Mouse (Mus musculus) intestine, postnatal 0 days (tissue): Measurements from ENCODE around the gene AU040320. TPM values are rescaled to one million over a fixed set of nuclear protein-coding genes. Genes with fewer than 3 reads are reported as not detected.

Experiments
- ATAC-seq: fragments of 200-750 bp; cut with Nextera tagmentation; 2 replicates; pipeline ENCODE4 v1.8.0; 2017; ENCODE audit warnings: mild to moderate bottlenecking, moderate TSS enrichment, moderate library complexity
- H3K27ac ChIP-seq: fragments of 300-500 bp; sonication (generic); 2 replicates; pipeline ENCODE4 v1.5.1; 2014; ENCODE audit warnings: mild to moderate bottlenecking, low read depth, low read length, moderate library complexity
- H3K27me3 ChIP-seq: fragments of 300-500 bp; sonication (generic); replicated peaks from 2 replicates; pipeline ENCODE4 v1.6.1; 2014; ENCODE audit warnings: low read length, mixed read lengths; ENCODE audit not compliant: control insufficient read depth, insufficient read depth
- H3K36me3 ChIP-seq: fragments of 300-500 bp; sonication (generic); 2 replicates; pipeline ENCODE4 v1.6.1; 2014; ENCODE audit warnings: mild to moderate bottlenecking, moderate library complexity; ENCODE audit not compliant: control insufficient read depth, insufficient read depth
- H3K4me1 ChIP-seq: fragments of 300-500 bp; sonication (generic); replicated peaks from 2 replicates; pipeline ENCODE4 v1.6.1; 2014; ENCODE audit warnings: antibody characterized with exemption, low read length, mixed read lengths; ENCODE audit not compliant: control insufficient read depth, insufficient read depth
- H3K4me2 ChIP-seq: fragments of 300-500 bp; sonication (generic); replicated peaks from 2 replicates; pipeline ENCODE4 v1.6.1; 2014; ENCODE audit warnings: low read depth, mild to moderate bottlenecking, moderate library complexity
- H3K4me3 ChIP-seq: fragments of 300-500 bp; sonication (generic); 2 replicates; pipeline ENCODE4 v1.5.1; 2014; ENCODE audit warnings: low read depth, low read length
- H3K9ac ChIP-seq: fragments of 300-500 bp; sonication (generic); 2 replicates; pipeline ENCODE4 v1.6.1; 2014; ENCODE audit warnings: mild to moderate bottlenecking, low read depth, low read length
- H3K9me3 ChIP-seq: fragments of 300-500 bp; sonication (generic); 2 replicates; pipeline ENCODE4 v1.6.1; 2016; ENCODE audit warnings: mixed run types; ENCODE audit not compliant: control insufficient read depth
- CTCF ChIP-seq: sonication (generic); IDR thresholded peaks from 2 replicates; pipeline ENCODE4 v1.5.1; 2016; ENCODE audit warnings: low read depth, mild to moderate bottlenecking, control low read depth, antibody characterized with exemption, moderate library complexity
- WGBS: fragments of 180-500 bp; shearing (Covaris S2); extraction: QIAGEN DNeasy Blood & Tissue Kit; methylation state at CpG from one replicate; pipeline ENCODE4 v1.1.7; 2014; 5-methylcytosine and 5-hydroxymethylcytosine counted together
- polyA plus RNA-seq: library from polyadenylated mRNA; unstranded; fragments of >200 nt; fragmentation: Nextera tagmentation; extraction: Ambion mirVana; gene quantifications from 2 replicates; pipeline ENCODE4 v1.2.1, GENCODE M21; 2015

AU040320 gene
- polyA plus RNA-seq, 1 experiment from 2014 or later: 68.7 TPM

DNA sequence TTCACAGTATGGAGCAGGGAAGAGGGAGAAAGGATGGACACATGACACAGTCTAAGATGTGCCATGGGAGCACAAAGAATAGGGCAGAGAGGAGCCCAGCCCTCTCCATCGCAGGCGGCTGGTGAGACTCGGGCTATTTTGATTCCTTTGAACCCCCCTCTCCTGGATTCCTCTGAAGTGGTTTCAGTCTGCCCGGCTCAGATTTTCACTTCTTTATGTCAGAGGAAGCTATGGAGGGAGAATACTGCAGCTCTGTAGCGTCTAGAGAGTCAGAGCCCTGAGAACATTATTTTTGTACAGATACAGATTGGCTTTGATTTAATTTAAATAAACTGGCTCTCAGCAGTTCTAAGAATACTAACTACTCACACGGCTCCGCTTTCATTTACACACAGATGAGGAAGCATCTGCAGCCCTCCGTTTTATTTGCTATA lies 25.8 kb downstream of the AU040320 start:
- 64% methylated on average over 8 of the region's 8 CpGs for WGBS
- H3K4me3 ChIP-seq: no peak overlapping the region

DNA sequence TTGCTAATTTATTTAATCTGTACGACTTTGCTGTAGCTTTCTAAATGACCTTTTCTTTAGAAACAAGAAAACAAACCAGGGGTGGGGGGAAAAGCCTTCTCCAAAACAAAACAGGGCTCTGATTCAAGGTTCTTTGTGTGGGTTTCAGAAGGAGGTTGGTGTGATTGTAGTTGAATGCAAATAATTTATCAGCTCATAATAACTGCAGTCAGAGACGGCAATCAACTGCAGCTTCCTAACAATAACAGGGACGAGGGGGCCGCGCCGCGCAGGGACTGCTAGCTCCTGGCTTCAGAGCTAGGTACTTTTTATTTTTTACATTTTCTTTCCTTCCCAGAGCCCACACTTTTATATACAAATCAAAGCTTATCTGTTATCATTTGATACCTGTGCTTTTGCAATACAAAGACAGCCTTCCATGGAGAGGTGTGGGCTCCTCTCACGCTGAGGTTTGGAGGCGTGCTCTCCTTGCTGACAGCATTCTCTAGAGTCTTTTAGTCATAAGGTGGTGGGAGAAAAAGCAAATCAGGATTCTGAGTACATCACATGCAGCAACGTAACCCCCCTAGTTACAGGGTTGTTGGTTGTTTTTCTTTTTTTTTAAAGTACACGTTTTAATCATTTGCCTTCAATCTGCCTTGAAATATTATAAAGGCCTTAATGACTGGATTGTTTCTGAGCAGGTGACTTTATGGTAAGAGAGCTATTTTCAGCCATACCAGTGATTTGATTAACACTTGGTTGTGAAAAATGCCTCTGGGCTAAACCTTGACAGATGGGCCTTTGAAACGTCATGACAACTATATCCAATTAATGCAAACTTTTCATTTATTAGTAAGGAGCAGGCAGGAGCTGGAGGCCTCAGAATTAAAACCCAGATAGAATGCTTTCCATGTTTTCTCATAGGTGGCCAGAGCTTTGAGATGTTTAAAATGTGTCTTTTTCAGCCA lies 26.8 kb downstream of the AU040320 start:
- 80% methylated on average over 12 of the region's 12 CpGs for WGBS
- TF ChIP-seq CTCF: no peak
- Histone ChIP-seq H3K4me2 (no peak overlapping the region), H3K4me3 (no peak overlapping the region), H3K9me3 (no peaks in the 10 kb centered on the region), H3K36me3 (no peaks in the 10 kb centered on the region; the same call in 1 of the 2 replicates), H3K27me3 (no peaks in the 10 kb centered on the region), H3K4me1 (no peaks in the 10 kb centered on the region; the same call in 1 of the 2 replicates), H3K27ac (no peak overlapping the region), H3K9ac (no peak overlapping the region)
- no peak for ATAC-seq

More for the DNA sequence above, 25.8 kb downstream of the AU040320 start:
- H3K36me3 ChIP-seq: no peaks in the 10 kb centered on the region; the same call in 1 of the 2 replicates
- H3K9me3 ChIP-seq: no peaks in the 10 kb centered on the region
- no peaks in the 10 kb centered on the region for H3K27me3 ChIP-seq
- no peak overlapping the region for H3K9ac ChIP-seq
- H3K27ac ChIP-seq: no peak overlapping the region
- H3K4me1 ChIP-seq: no peaks in the 10 kb centered on the region; the same call in 1 of the 2 replicates
- H3K4me2 ChIP-seq: no peak overlapping the region
- no peak for TF ChIP-seq CTCF
- no peak for ATAC-seq

DNA sequence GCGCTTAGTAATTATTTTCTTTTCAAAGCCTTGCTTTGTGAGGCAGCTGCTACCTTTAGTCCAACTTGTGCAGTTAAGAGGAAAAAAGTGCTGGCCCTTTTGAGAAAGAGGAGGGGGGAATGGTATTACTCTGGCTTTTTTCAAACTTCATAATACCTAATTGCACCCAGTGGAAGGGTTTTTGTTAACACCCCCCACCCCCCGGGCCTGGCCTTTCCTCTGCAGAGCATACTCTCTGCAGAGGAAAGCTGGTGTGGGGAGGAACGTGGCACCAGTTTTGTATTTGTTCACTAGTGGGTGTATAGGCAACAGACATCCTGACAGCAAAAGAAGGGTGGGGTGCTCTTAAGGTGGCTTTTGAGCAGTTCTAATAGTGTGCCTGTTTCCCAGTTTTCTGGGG lies 28.5 kb downstream of the AU040320 start:
- H3K27me3 ChIP-seq: no peaks in the 10 kb centered on the region
- H3K4me1 ChIP-seq: no peaks in the 10 kb centered on the region; the same call in 1 of the 2 replicates
- no peak overlapping the region for H3K4me3 ChIP-seq
- no peak for ATAC-seq
- H3K27ac ChIP-seq: no peak overlapping the region
- H3K4me2 ChIP-seq: no peak overlapping the region
- 72% methylated on average over 3 of the region's 3 CpGs for WGBS
- no peaks in the 10 kb centered on the region; the same call in 1 of the 2 replicates for H3K36me3 ChIP-seq
- H3K9me3 ChIP-seq: no peaks in the 10 kb centered on the region
- H3K9ac ChIP-seq: no peak overlapping the region
- TF ChIP-seq CTCF: no peak

DNA sequence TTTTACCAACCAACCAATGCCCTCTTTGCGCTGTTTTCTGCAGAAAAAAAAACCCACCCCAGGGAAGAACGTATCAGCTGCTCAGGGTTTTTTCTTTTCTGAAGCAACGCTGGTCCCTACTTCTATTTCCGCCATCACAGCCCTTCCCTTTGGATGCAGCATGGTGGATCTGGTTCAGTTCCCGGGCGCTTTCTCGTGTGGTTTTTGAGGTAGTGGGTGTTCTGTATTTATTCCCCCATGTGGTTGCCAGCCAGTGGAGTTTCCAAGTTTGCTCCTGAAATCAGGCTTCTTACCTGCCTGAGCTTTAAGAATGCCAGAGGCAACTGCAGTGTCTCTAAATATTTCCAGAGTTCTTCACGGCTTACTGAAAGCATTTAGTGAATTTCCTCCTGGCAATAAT lies 29.2 kb downstream of the AU040320 start:
- H3K9ac ChIP-seq: no peak overlapping the region
- 89% methylated on average over 8 of the region's 8 CpGs for WGBS
- H3K36me3 ChIP-seq: no peaks in the 10 kb centered on the region; the same call in 1 of the 2 replicates
- no peak for TF ChIP-seq CTCF
- H3K27me3 ChIP-seq: no peaks in the 10 kb centered on the region
- ATAC-seq: no peak
- H3K4me2 ChIP-seq: no peak overlapping the region
- H3K9me3 ChIP-seq: no peaks in the 10 kb centered on the region
- H3K4me1 ChIP-seq: no peaks in the 10 kb centered on the region; the same call in 1 of the 2 replicates
- no peak overlapping the region for H3K27ac ChIP-seq
- no peak overlapping the region for H3K4me3 ChIP-seq

DNA sequence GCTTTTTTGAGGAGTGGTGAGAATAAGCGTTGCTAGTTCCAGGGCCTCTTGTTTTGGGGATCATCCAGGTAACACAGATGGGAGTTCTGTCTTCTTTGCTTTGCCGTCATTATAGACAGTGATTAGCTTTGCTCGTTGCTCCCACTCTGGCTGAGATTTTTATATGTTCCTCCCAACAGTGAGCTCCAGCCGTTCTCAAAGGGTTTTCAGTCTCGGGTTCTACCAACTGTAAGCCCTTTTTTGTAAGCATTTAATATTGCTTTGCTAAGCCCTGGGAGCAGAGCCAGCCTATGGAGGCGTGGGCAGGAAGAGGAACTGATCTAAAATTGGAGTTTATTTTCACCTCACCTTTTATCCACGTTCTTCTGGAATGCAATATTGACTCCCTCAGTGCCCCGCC lies 29.7 kb downstream of the AU040320 start:
- Histone ChIP-seq H3K4me1 (no peaks in the 10 kb centered on the region; the same call in 1 of the 2 replicates), H3K27ac (no peak overlapping the region), H3K9me3 (no peaks in the 10 kb centered on the region), H3K4me3 (no peak overlapping the region), H3K4me2 (no peak overlapping the region), H3K9ac (no peak overlapping the region), H3K27me3 (no peaks in the 10 kb centered on the region), H3K36me3 (no peaks in the 10 kb centered on the region; the same call in 1 of the 2 replicates)
- no peak for TF ChIP-seq CTCF
- WGBS: 65% methylated on average over 8 of the region's 8 CpGs
- no peak for ATAC-seq

DNA sequence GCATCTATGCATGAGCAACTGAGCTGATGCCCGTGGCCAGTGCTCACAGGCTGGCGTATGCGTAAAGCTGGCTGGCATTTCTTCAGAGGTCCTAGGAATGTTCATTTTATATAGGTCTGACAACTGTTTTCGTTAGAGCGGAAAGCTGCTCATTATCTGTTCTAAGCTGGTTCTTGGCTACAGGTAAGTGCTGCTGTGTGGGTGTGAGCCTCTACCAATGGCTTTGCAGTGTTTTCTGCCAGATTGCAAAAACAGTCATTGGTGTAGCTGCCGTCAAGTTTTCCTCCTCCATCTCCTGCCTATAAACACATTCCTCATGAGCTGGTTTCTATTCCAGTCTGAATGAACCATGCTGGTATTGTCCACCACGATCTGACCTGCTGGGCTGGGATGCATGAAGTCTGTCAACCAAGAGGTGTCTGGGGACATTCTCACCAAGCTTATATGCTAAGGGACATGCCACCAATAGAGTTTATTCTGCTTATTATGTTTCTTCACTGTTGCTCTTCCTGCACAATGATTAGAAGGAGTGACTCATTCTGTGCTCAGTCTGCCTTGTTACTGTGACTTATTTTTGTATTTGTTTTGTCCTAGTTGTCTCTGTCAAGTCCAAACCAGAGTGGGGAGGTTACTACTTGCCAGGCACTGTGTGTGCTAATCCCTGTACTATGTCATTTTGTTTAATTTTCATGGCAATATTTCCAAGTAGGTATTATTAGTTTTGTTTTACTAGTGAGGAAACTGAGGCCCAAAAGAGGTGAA lies 39.2 kb downstream of the AU040320 start:
- no peak for TF ChIP-seq CTCF
- Histone ChIP-seq H3K27ac (no peak overlapping the region), H3K4me1 (no peaks in the 10 kb centered on the region), H3K9me3 (no peaks in the 10 kb centered on the region), H3K36me3 (peaks cover 27% of the 10 kb centered on the region), H3K4me3 (no peak overlapping the region), H3K27me3 (no peaks in the 10 kb centered on the region), H3K4me2 (no peak overlapping the region), H3K9ac (no peak overlapping the region)
- WGBS: 92% methylated on average over 7 of the region's 7 CpGs
- ATAC-seq: no peak
